Mouse (Mus musculus) stomach, embryonic 15.5 days (tissue): ENCODE results near the gene Ssty1. TPM values are rescaled to one million over a fixed set of nuclear protein-coding genes. Genes with fewer than 3 reads are reported as not detected.
"Not testable (repeated sequence)": the region's sequence is repeated elsewhere in the genome, so short reads cannot be mapped to it uniquely, and the experiment has no call there.

Experiments
- ATAC-seq: fragments of 200-750 bp; cut with Nextera tagmentation; 2 replicates; pipeline ENCODE4 v1.8.0; 2017; ENCODE audit warnings: low read depth, moderate number of reproducible peaks, moderate TSS enrichment; ENCODE audit not compliant: insufficient read depth, low FRiP score
- H3K27ac ChIP-seq: fragments of 300-500 bp; sonication (generic); 2 replicates; pipeline ENCODE4 v1.5.1; 2015; ENCODE audit warnings: mild to moderate bottlenecking, inconsistent platforms
- H3K27me3 ChIP-seq: fragments of 300-500 bp; sonication (generic); replicated peaks from 2 replicates; pipeline ENCODE4 v1.6.1; 2015; ENCODE audit warnings: inconsistent platforms
- H3K36me3 ChIP-seq: fragments of 300-500 bp; sonication (generic); 2 replicates; pipeline ENCODE4 v1.6.1; 2015; ENCODE audit warnings: inconsistent platforms
- H3K4me1 ChIP-seq: fragments of 300-500 bp; sonication (generic); 2 replicates; pipeline ENCODE4 v1.6.1; 2015; ENCODE audit warnings: inconsistent platforms
- H3K4me2 ChIP-seq: fragments of 300-500 bp; sonication (generic); 2 replicates; pipeline ENCODE4 v1.6.1; 2015; ENCODE audit warnings: mild to moderate bottlenecking, inconsistent platforms
- H3K4me3 ChIP-seq: fragments of 300-500 bp; sonication (generic); replicated peaks from 2 replicates; pipeline ENCODE4 v1.5.1; 2015; ENCODE audit warnings: inconsistent platforms
- H3K9ac ChIP-seq: fragments of 300-500 bp; sonication (generic); 2 replicates; pipeline ENCODE4 v1.6.1; 2015; ENCODE audit warnings: inconsistent platforms
- H3K9me3 ChIP-seq: fragments of 300-500 bp; sonication (generic); 2 replicates; pipeline ENCODE4 v1.6.1; 2016; ENCODE audit warnings: inconsistent platforms
- WGBS: fragments of 180-500 bp; shearing (Covaris S2); methylation state at CpG from one replicate; pipeline ENCODE4 v1.1.7; 2015; 5-methylcytosine and 5-hydroxymethylcytosine counted together
- polyA plus RNA-seq: library from polyadenylated mRNA; unstranded; fragments of >200 nt; fragmentation: Nextera tagmentation; extraction: Ambion mirVana; gene quantifications from 2 replicates; pipeline ENCODE4 v1.2.1, GENCODE M21; 2015

Ssty1 gene
- polyA plus RNA-seq, result not detected in 2 replicates

DNA sequence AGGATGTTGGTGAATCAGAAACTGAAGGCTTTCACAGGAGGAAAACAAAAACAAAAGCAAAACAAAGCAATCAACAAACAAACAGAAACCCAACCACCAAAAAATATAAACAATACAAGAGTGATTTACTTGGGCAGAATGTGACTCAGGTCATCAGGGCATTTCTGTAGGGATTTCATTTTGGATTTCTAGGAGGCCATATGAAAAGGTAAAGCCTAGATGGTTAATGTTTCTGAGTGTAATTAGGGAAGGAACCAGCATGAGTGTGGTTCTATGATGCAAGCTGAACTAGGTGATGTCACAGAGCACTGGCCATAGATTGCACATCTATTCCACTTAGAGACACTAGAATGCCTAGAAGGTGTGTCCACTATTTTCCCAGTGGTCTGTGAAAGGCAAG lies at the start of gene Ssty1:
Gene Ssty1 (plus strand): TSS at position 301 of the 400 bp plus-strand sequence.
- H3K4me1 ChIP-seq, ATAC-seq, H3K36me3 ChIP-seq: not testable (repeated sequence)

DNA sequence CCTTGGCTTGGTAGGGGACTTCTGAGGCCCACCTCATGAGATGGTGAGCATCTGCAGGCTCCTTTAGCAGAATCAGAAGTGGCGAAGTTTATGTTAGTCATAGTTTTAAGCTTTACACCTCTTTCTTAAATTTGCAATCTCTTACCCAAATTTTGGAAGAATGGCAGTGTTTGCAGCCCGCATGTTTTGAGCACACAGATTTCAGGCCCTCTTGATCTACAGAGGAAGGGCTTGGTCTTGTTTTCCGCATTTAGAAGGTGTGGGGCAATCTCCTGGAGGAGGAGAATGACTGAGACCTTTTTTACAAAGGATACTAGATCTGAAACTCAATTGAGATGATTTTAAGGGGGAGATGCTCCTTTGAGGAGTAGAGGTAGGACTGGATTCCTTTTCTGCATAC lies 27.2 kb upstream of the Ssty1 start, which contains the start of gene Gm21764:
Gene Gm21764 (minus strand): TSS at position 101 of the 400 bp plus-strand sequence.
- H3K9ac ChIP-seq, H3K4me2 ChIP-seq: not testable (repeated sequence)
- WGBS, result no CpG with 5 or more reads among the region's 3 CpGs

More for the DNA sequence above, at the start of gene Ssty1:
- H3K4me3 ChIP-seq, H3K27me3 ChIP-seq, H3K27ac ChIP-seq, H3K9me3 ChIP-seq, H3K9ac ChIP-seq, H3K4me2 ChIP-seq: not testable (repeated sequence)

More for the DNA sequence above, 27.2 kb upstream of the Ssty1 start, which contains the start of gene Gm21764:
- H3K36me3 ChIP-seq, ATAC-seq, H3K27me3 ChIP-seq, H3K9me3 ChIP-seq, H3K4me1 ChIP-seq, H3K4me3 ChIP-seq, H3K27ac ChIP-seq: not testable (repeated sequence)

Other genes starting within 250 kb of the Ssty1 start
- gene Gm21904, start 242.8 kb upstream of the Ssty1 start, polyA plus RNA-seq, result not detected in 2 replicates
- not detected in 2 replicates for gene Gm20772, start 214.4 kb upstream of the Ssty1 start, polyA plus RNA-seq
- gene Gm20831, start 214.4 kb upstream of the Ssty1 start, polyA plus RNA-seq, result not detected in 2 replicates
- gene Srsy, start 151.8 kb upstream of the Ssty1 start, polyA plus RNA-seq, result not detected in 2 replicates
- not detected in 2 replicates for gene Gm21764, start 27.3 kb upstream of the Ssty1 start, polyA plus RNA-seq